Mouse (Mus musculus) urinary bladder, adult 18-20 months (tissue): ENCODE data around the gene Kmt2c.
"Not testable (repeated sequence)": the region's sequence is repeated elsewhere in the genome, so short reads cannot be mapped to it uniquely, and the experiment has no call there.

Experiments used
- DNase-seq, 2 experiments: peaks; one replicate each; pipeline ENCODE4 v3.0.0; 2022; ENCODE audit warnings: low spot score in 2 of 2, mixed read lengths in 2 of 2

Kmt2c gene

GRCm38 (mm10) chr5:25516301-25516895 lies 17.8 kb upstream of the Kmt2c start:
- DNase-seq, result no peak

- DNase-seq, result no peak
Observed at GRCm38 (mm10) chr5:25515767-25516166, 17.2 kb upstream of the Kmt2c start, which contains the start of gene Cct8l1. Gene Cct8l1 (plus strand): TSS chr5:25516067.

GRCm38 (mm10) chr5:25506041-25506440 lies 7.5 kb upstream of the Kmt2c start:
- no peak for DNase-seq

GRCm38 (mm10) chr5:25500686-25501085 lies 2.1 kb upstream of the Kmt2c start:
- DNase-seq, result no peak

GRCm38 (mm10) chr5:25499423-25500398 lies 1.1 kb upstream of the Kmt2c start:
- DNase-seq, result peak; percentile 96 to 97

GRCm38 (mm10) chr5:25498821-25499422 lies 339 bp upstream of the Kmt2c start:
- peak in 1 of 2 experiments; percentile 51 for DNase-seq

GRCm38 (mm10) chr5:25497720-25498345 lies 750 bp downstream of the Kmt2c start:
- DNase-seq, result peak; percentile 44 to 72

GRCm38 (mm10) chr5:25497369-25497719 lies 1.2 kb downstream of the Kmt2c start:
- no peak for DNase-seq

GRCm38 (mm10) chr5:25496652-25497051 lies 1.9 kb downstream of the Kmt2c start:
- no peak for DNase-seq

- DNase-seq, result no peak
Observed at GRCm38 (mm10) chr5:25478863-25479262, 19.7 kb downstream of the Kmt2c start.

GRCm38 (mm10) chr5:25475789-25476188 lies 22.8 kb downstream of the Kmt2c start:
- no peak for DNase-seq

- no peak for DNase-seq
Observed at GRCm38 (mm10) chr5:25472070-25472469, 26.5 kb downstream of the Kmt2c start.

- no peak for DNase-seq
Observed at GRCm38 (mm10) chr5:25461956-25462355, 36.6 kb downstream of the Kmt2c start.

GRCm38 (mm10) chr5:25455432-25455831 lies 43.2 kb downstream of the Kmt2c start:
- DNase-seq, result not testable (repeated sequence)

- no peak for DNase-seq
Observed at GRCm38 (mm10) chr5:25452691-25453090, 45.9 kb downstream of the Kmt2c start.

- no peak for DNase-seq
Observed at GRCm38 (mm10) chr5:25437508-25437907, 61.1 kb downstream of the Kmt2c start.

GRCm38 (mm10) chr5:25436081-25436480 lies 62.5 kb downstream of the Kmt2c start:
- peak in 1 of 2 experiments; percentile 5 for DNase-seq

GRCm38 (mm10) chr5:25422576-25422975 lies 76.0 kb downstream of the Kmt2c start:
- DNase-seq, result no peak

GRCm38 (mm10) chr5:25420601-25421000 lies 78.0 kb downstream of the Kmt2c start:
- DNase-seq, result peak; percentile 25 to 26

GRCm38 (mm10) chr5:25415382-25415781 lies 83.2 kb downstream of the Kmt2c start:
- DNase-seq, result no peak

GRCm38 (mm10) chr5:25396727-25397126 lies 101.9 kb downstream of the Kmt2c start:
- no peak for DNase-seq

- no peak for DNase-seq
Observed at GRCm38 (mm10) chr5:25392655-25393054, 105.9 kb downstream of the Kmt2c start.
